Mouse (Mus musculus) thymus, adult 2 months (tissue): ENCODE measurements around the gene Pqlc3. TPM values are rescaled to one million over a fixed set of nuclear protein-coding genes. Genes with fewer than 3 reads are reported as not detected.
"Not testable (repeated sequence)": the region's sequence is repeated elsewhere in the genome, so short reads cannot be mapped to it uniquely, and the experiment has no call there.

Experiments used
- DNase-seq: peaks from one replicate; pipeline ENCODE4 v3.0.0; 2021
- H3K27ac ChIP-seq: fragments of 200-500 bp; 2 replicates; pipeline ENCODE4 v1.5.1; 2012; ENCODE audit warnings: low read length, control low read depth; ENCODE audit not compliant: control insufficient read depth, insufficient read depth
- H3K27me3 ChIP-seq: fragments of 200-500 bp; 2 replicates; pipeline ENCODE4 v1.6.1; 2012; ENCODE audit warnings: mild to moderate bottlenecking, low read length, moderate library complexity, mixed read lengths; ENCODE audit not compliant: control insufficient read depth, insufficient read depth
- H3K36me3 ChIP-seq: fragments of 200-500 bp; 2 replicates; pipeline ENCODE4 v1.6.1; 2012; ENCODE audit warnings: mild to moderate bottlenecking, low read length, moderate library complexity; ENCODE audit not compliant: control insufficient read depth, insufficient read depth
- H3K4me1 ChIP-seq: fragments of 200-500 bp; replicated peaks from 2 replicates; pipeline ENCODE4 v1.6.1; 2012; ENCODE audit warnings: low read length; ENCODE audit not compliant: control insufficient read depth, insufficient read depth
- H3K4me3 ChIP-seq: fragments of 200-500 bp; 2 replicates; pipeline ENCODE4 v1.5.1; 2012; ENCODE audit warnings: mild to moderate bottlenecking, low read length, control low read depth, moderate library complexity; ENCODE audit not compliant: control insufficient read depth, insufficient read depth
- CTCF ChIP-seq: fragments of 200-500 bp; IDR thresholded peaks from 2 replicates; pipeline ENCODE4 v1.5.1; 2012; ENCODE audit warnings: mild to moderate bottlenecking, control low read depth, low read length, moderate library complexity, borderline replicate concordance; ENCODE audit not compliant: control insufficient read depth, poor library complexity, insufficient read depth; ENCODE audit errors: extremely low read depth
- POLR2A ChIP-seq: fragments of 200-500 bp; IDR thresholded peaks from 2 replicates; pipeline ENCODE4 v1.6.1; 2012; ENCODE audit warnings: mild to moderate bottlenecking, low read length, control low read depth, moderate library complexity; ENCODE audit not compliant: control insufficient read depth, poor library complexity, insufficient read depth; ENCODE audit errors: extremely low read depth
- WGBS: fragments of 180-500 bp; shearing (Covaris S2); methylation state at CpG from one replicate; pipeline ENCODE4 v1.1.7; 2018; 5-methylcytosine and 5-hydroxymethylcytosine counted together
- polyA plus RNA-seq: library from polyadenylated mRNA; depleted of rRNA; stranded (reverse); fragments of >200 nt; gene quantifications from 2 replicates; pipeline ENCODE4 v1.2.3, GENCODE M21; 2012

Pqlc3 gene
- polyA plus RNA-seq, 1 experiment: 114 TPM

GRCm38 (mm10) chr12:17024554-17025110 lies 24.4 kb upstream of the Pqlc3 start:
- TF ChIP-seq POLR2A (no peak), CTCF (no peak)
- H3K27me3 ChIP-seq: no peaks in the 10 kb centered on the region
- 59% methylated on average over 6 of the region's 6 CpGs for WGBS
- no peak for DNase-seq
- no peaks in the 10 kb centered on the region for H3K36me3 ChIP-seq
- H3K27ac ChIP-seq: peak overlapping the region; percentile 29
- H3K4me1 ChIP-seq: peaks cover 2% of the 10 kb centered on the region; the same call in 1 of the 2 replicates
- H3K4me3 ChIP-seq: no peak overlapping the region

GRCm38 (mm10) chr12:17022145-17022544 lies 21.9 kb upstream of the Pqlc3 start:
- Histone ChIP-seq H3K27ac (no peak overlapping the region), H3K36me3 (no peaks in the 10 kb centered on the region), H3K4me3 (no peak overlapping the region), H3K27me3 (no peaks in the 10 kb centered on the region), H3K4me1 (peaks cover 2% of the 10 kb centered on the region; the same call in 1 of the 2 replicates)
- no peak for DNase-seq
- TF ChIP-seq CTCF (no peak), POLR2A (no peak)
- 91% methylated on average over 4 of the region's 4 CpGs for WGBS

DNA sequence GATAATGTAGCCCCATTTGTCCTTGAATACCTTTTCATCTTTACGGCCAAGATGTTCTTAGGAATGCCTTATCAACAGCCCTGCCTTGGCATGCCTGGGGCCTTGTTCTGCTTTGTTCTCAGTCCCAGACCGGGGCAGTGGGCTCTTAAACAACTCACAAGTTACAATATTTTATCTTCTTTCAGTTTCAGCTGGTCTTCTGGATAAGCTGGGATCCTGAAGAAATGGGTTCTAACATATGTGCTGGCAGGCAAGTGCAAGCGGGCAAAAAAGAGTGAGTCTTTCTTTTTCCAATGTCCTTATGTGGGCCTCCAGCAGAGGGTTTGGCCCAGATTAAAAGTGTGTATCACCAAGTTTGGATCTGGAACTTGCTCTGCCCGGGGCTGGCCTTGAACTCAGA lies 20.9 kb upstream of the Pqlc3 start:
- not testable (repeated sequence) for H3K4me3 ChIP-seq, H3K4me1 ChIP-seq, H3K36me3 ChIP-seq, H3K27me3 ChIP-seq, H3K27ac ChIP-seq, DNase-seq
- WGBS: 89% methylated on average over 4 of the region's 4 CpGs

DNA sequence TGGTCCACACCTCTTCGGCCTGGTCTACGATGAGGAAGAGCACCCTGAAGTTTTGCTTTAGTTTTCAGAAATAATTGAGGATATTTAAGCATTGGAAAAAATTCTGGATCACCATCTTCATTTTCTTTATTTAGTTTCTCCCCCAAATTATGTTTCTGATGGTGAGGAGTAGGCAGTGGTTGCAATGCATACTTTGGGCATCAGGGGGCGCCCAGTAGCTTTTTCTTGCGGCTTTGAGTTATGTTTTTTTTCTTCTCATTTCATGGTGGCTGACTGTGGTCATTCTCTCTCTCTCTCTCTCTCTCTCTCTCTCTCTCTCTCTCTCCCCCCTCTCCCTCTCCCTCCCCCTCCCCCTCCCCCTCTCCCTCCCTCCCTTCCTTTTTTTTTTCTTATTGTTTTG lies 18.3 kb upstream of the Pqlc3 start:
- peak; percentile 62 for DNase-seq
- H3K4me1 ChIP-seq: no peaks in the 10 kb centered on the region; the same call in 1 of the 2 replicates
- WGBS: 35% methylated on average over 4 of the region's 4 CpGs

DNA sequence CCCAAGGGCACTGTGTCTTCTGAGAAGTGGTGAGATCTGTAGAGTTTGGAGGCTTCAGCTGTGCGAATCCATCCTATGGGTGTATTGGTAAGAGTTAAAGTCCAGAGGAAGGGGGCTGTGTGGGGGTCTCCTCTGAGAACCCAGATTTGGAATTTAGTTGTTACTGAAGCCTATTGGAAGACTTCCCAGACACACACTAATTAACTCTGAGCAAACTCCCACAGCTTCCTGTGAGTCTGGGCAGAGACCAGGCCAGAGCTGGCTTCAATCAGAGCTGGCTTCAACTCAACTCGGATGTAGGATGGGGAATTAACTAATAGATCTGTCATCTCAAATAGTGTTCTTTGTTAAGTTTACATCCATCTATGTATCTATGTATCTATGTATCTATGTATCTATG lies 15.5 kb upstream of the Pqlc3 start:
- no peak overlapping the region for H3K27ac ChIP-seq
- DNase-seq: no peak
- WGBS: 88% methylated on average over 2 of the region's 2 CpGs
- TF ChIP-seq POLR2A: no peak
- TF ChIP-seq CTCF: no peak
- no peaks in the 10 kb centered on the region for H3K36me3 ChIP-seq
- H3K27me3 ChIP-seq: no peaks in the 10 kb centered on the region
- peaks cover 8% of the 10 kb centered on the region for H3K4me1 ChIP-seq
- H3K4me3 ChIP-seq: no peak overlapping the region

More for the DNA sequence above, 18.3 kb upstream of the Pqlc3 start:
- no peaks in the 10 kb centered on the region for H3K27me3 ChIP-seq
- TF ChIP-seq POLR2A (no peak), CTCF (no peak)
- H3K4me3 ChIP-seq: no peak overlapping the region
- H3K27ac ChIP-seq: no peak overlapping the region
- no peaks in the 10 kb centered on the region for H3K36me3 ChIP-seq

- Histone ChIP-seq H3K36me3 (no peaks in the 10 kb centered on the region), H3K27me3 (no peaks in the 10 kb centered on the region), H3K4me1 (peaks cover 9% of the 10 kb centered on the region), H3K27ac (no peak overlapping the region), H3K4me3 (no peak overlapping the region)
- no peak for TF ChIP-seq CTCF
- no peak for TF ChIP-seq POLR2A
- WGBS: 95% methylated on average over 2 of the region's 2 CpGs
- DNase-seq: no peak
These were observed 12.1 kb upstream of the Pqlc3 start for GRCm38 (mm10) chr12:17012067-17012899.
